Mouse (Mus musculus): ENCODE measurements around the gene Arhgef28.

DNA sequence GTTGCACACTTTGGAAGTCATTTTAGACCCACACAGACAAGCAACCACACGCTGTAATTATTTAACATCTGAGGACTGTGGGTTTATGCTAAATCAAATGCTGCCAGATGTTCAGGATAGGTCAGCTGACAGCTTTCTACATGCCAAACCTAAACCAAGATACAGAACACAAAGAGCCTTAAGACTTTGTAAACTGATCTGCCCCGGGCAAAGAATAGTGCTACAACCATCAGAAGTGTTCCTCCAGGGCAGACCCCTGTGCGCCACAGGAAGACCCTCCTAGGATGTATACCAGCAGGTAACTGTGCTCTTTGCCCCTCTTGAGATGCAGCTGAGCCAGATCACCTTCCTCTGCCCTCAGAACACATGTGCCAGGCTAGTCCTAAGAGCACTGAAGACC, 111.9 kb downstream of the Arhgef28 start:
- TF ChIP-seq CTCF (IDR thresholded peaks at IDR 0.05 in 2 of 3, conservative IDR thresholded peaks at IDR 0.05 in 1 of 3; ENCODE audit: control insufficient read depth in 1 of 3, insufficient read depth in 1 of 3, low read depth in 2 of 3, low read length in 3 of 3, poor library complexity in 1 of 3, severe bottlenecking in 1 of 3) (no peak), EP300 (IDR thresholded peaks at IDR 0.05; ENCODE audit: low read depth in 1 of 2, low read length in 2 of 2) (no peak), TBP (IDR thresholded peaks at IDR 0.05; ENCODE audit: low read depth, low read length) (no peak), E2F4 (IDR thresholded peaks at IDR 0.05; ENCODE audit: borderline replicate concordance, low read depth, low read length) (no peak), POLR2A (IDR thresholded peaks at IDR 0.05; ENCODE audit: control insufficient read depth in 1 of 2, insufficient read depth in 1 of 2, low read depth in 1 of 2, low read length in 2 of 2, poor library complexity in 1 of 2) (no peak), UBTF (IDR thresholded peaks at IDR 0.05; ENCODE audit: borderline replicate concordance, insufficient read depth, low read depth, low read length) (no peak), MAFK (IDR thresholded peaks at IDR 0.05; ENCODE audit: borderline replicate concordance, low read depth, low read length) (no peak)
